Mouse (Mus musculus) adipocyte (in vitro differentiated cells): Measurements from ENCODE around the gene Prpf18.

Source experiments
- DNase-seq: peaks from one replicate; pipeline ENCODE4 v3.0.0-alpha.2; 2016; ENCODE audit warnings: low spot score

Gene Prpf18

GRCm38 (mm10) chr2:4574251-4574650 lies 77.7 kb downstream of the Prpf18 start:
- no peak for DNase-seq

- no peak for DNase-seq
These were observed 78.5 kb downstream of the Prpf18 start for GRCm38 (mm10) chr2:4573386-4573785.

- no peak for DNase-seq
These were observed 79.2 kb downstream of the Prpf18 start for GRCm38 (mm10) chr2:4572498-4573263.
